Mouse (Mus musculus): Measurements from ENCODE around the gene Tcf7l2. TPM values are rescaled to one million over a fixed set of nuclear protein-coding genes. Genes with fewer than 3 reads are reported as not detected.

Gene Tcf7l2
- polyA plus RNA-seq, 1 experiment, result 5.4 TPM

DNA sequence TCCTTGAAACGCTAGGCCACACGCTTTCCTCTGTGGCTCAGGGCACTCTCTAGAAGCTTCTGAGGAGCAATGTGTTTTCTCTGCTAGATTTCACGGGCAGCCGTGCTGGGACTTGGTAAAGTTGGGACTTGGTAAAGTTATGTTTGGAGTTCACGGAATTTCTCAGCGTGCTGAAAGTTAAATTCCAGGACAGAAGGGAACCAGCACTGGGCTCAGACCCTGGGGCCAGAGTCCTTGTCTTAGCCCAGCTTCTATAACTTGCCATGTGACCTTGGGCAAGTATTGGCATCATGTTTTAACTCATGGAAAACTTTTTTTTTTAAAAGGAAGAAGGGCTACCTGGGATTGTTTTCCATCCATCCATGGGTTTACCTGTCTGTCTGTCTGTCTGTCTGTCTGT lies 104.6 kb downstream of the Tcf7l2 start:
- Histone ChIP-seq H3K36me3 (ENCODE audit: control insufficient read depth, insufficient read depth) (peaks cover 2% of the 10 kb centered on the region), H3K4me3 (no peak overlapping the region), H3ac (ENCODE audit: control insufficient read depth, insufficient read length) (no peak overlapping the region), H3K27me3 (ENCODE audit: control insufficient read depth, insufficient read depth, insufficient read length) (no peaks in the 10 kb centered on the region), H3K4me2 (ENCODE audit: low read depth) (no peak overlapping the region), H3K79me2 (ENCODE audit: control insufficient read depth, insufficient read depth) (peaks cover 5% of the 10 kb centered on the region)
- no peak for TF ChIP-seq TCF3 (IDR thresholded peaks at IDR 0.05; ENCODE audit: insufficient read length, low read depth)
- no peak for TF ChIP-seq E2F4 (IDR thresholded peaks at IDR 0.05; ENCODE audit: insufficient read depth)
- no peak for TF ChIP-seq MYOG (IDR thresholded peaks at IDR 0.05; ENCODE audit: control insufficient read depth in 1 of 3, insufficient read depth in 1 of 3, insufficient read length in 2 of 3, low read depth in 2 of 3)
- TF ChIP-seq MYOD1 (IDR thresholded peaks at IDR 0.05; ENCODE audit: control insufficient read depth in 1 of 3, insufficient read length in 2 of 3, low read depth in 2 of 3), result no peak
- no peak for TF ChIP-seq SRF (IDR thresholded peaks at IDR 0.05; ENCODE audit: control insufficient read depth, insufficient read length, low read depth)
- TF ChIP-seq POLR2AphosphoS2 (IDR thresholded peaks at IDR 0.05; ENCODE audit: insufficient read length, low read depth), result no peak
- no peak for TF ChIP-seq CEBPB (IDR thresholded peaks at IDR 0.05; ENCODE audit: insufficient read depth, poor library complexity, severe bottlenecking)
- no peak for TF ChIP-seq REST (IDR thresholded peaks at IDR 0.05; ENCODE audit: insufficient read depth, insufficient read length)
- no peak for TF ChIP-seq POLR2A (IDR thresholded peaks at IDR 0.05; ENCODE audit: insufficient read length, low read depth)
- TF ChIP-seq TCF12 (IDR thresholded peaks at IDR 0.05; ENCODE audit: insufficient read depth, poor library complexity, severe bottlenecking), result no peak
- TF ChIP-seq USF1 (IDR thresholded peaks at IDR 0.05; ENCODE audit: low read depth), result no peak
- no peak for TF ChIP-seq MAX (IDR thresholded peaks at IDR 0.05; ENCODE audit: low read depth)

- Histone ChIP-seq H3K27me3 (ENCODE audit: control insufficient read depth, insufficient read depth, insufficient read length) (no peaks in the 10 kb centered on the region), H3ac (ENCODE audit: control insufficient read depth, insufficient read length) (no peak overlapping the region), H3K36me3 (ENCODE audit: control insufficient read depth, insufficient read depth) (peaks cover 3% of the 10 kb centered on the region), H3K4me2 (ENCODE audit: low read depth) (no peak overlapping the region), H3K79me2 (ENCODE audit: control insufficient read depth, insufficient read depth) (peaks cover 5% of the 10 kb centered on the region), H3K4me3 (no peak overlapping the region)
- TF ChIP-seq SRF (IDR thresholded peaks at IDR 0.05; ENCODE audit: control insufficient read depth, insufficient read length, low read depth) (no peak), E2F4 (IDR thresholded peaks at IDR 0.05; ENCODE audit: insufficient read depth) (no peak), TCF12 (IDR thresholded peaks at IDR 0.05; ENCODE audit: insufficient read depth, poor library complexity, severe bottlenecking) (no peak), POLR2A (IDR thresholded peaks at IDR 0.05; ENCODE audit: insufficient read length, low read depth) (no peak), MYOG (IDR thresholded peaks at IDR 0.05; ENCODE audit: control insufficient read depth in 1 of 3, insufficient read depth in 1 of 3, insufficient read length in 2 of 3, low read depth in 2 of 3) (no peak), MAX (IDR thresholded peaks at IDR 0.05; ENCODE audit: low read depth) (no peak), POLR2AphosphoS2 (IDR thresholded peaks at IDR 0.05; ENCODE audit: insufficient read length, low read depth) (no peak), TCF3 (IDR thresholded peaks at IDR 0.05; ENCODE audit: insufficient read length, low read depth) (no peak), CEBPB (IDR thresholded peaks at IDR 0.05; ENCODE audit: insufficient read depth, poor library complexity, severe bottlenecking) (no peak), MYOD1 (IDR thresholded peaks at IDR 0.05; ENCODE audit: control insufficient read depth in 1 of 3, insufficient read length in 2 of 3, low read depth in 2 of 3) (no peak), REST (IDR thresholded peaks at IDR 0.05; ENCODE audit: insufficient read depth, insufficient read length) (no peak), USF1 (IDR thresholded peaks at IDR 0.05; ENCODE audit: low read depth) (no peak)
Measured at GRCm38 (mm10) chr19:55847043-55847442, 105.4 kb downstream of the Tcf7l2 start.

GRCm38 (mm10) chr19:55850402-55851078 lies 108.9 kb downstream of the Tcf7l2 start:
- Histone ChIP-seq H3K4me3 (no peak overlapping the region), H3K4me2 (ENCODE audit: low read depth) (no peak overlapping the region), H3K79me2 (ENCODE audit: control insufficient read depth, insufficient read depth) (peaks cover 8% of the 10 kb centered on the region), H3K27me3 (ENCODE audit: control insufficient read depth, insufficient read depth, insufficient read length) (no peaks in the 10 kb centered on the region), H3K36me3 (ENCODE audit: control insufficient read depth, insufficient read depth) (peaks cover 3% of the 10 kb centered on the region), H3ac (ENCODE audit: control insufficient read depth, insufficient read length) (no peak overlapping the region)
- TF ChIP-seq MYOG (IDR thresholded peaks at IDR 0.05; ENCODE audit: control insufficient read depth in 1 of 3, insufficient read depth in 1 of 3, insufficient read length in 2 of 3, low read depth in 2 of 3) (peak; percentile 6 to 87 (median 17)), MYOD1 (IDR thresholded peaks at IDR 0.05; ENCODE audit: control insufficient read depth in 1 of 3, insufficient read length in 2 of 3, low read depth in 2 of 3) (peak in 1 of 3 experiments; percentile 64), USF1 (IDR thresholded peaks at IDR 0.05; ENCODE audit: low read depth) (no peak)

DNA sequence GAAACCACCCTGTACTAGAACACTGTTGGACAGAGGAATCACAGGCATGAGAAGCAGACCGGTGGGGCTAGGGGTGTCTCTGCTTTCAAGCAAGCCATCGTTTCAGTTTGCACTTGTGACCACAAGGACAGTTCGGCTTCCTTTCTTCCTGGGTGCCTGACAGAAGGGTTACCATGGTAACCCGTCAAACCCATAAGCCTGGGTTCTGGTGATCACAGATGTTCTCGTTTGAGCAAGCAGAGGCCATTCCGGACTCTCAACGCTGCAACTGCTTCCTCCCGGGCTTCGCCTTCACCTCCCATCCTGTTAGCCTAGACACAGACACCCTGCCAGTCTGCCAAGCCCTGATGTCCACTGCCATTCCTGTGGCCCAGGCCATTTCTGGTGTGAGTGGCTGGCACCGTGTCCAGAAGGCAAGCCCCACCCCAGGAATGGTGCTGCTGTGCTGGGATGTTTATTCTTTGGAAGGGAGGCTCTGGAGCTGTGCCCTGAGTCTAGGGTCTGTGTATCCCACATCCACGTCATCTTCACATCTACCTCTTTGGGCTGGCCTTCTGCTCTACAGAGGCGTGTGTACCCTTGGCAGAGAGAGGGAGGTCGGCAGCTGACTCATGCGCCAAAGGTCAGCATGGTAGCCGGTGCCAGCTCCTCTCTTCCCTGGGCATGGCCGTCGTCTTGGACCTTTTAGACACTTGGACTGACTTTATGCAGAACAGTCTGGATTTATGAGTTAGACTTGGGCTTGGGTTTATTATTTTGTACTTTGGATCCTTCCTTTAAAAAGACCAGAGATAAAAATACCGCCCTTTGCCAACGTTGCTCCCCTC lies 110.1 kb downstream of the Tcf7l2 start:
- Histone ChIP-seq H3K27me3 (ENCODE audit: control insufficient read depth, insufficient read depth, insufficient read length) (no peaks in the 10 kb centered on the region), H3ac (ENCODE audit: control insufficient read depth, insufficient read length) (no peak overlapping the region), H3K4me3 (no peak overlapping the region), H3K4me2 (ENCODE audit: low read depth) (no peak overlapping the region), H3K36me3 (ENCODE audit: control insufficient read depth, insufficient read depth) (peaks cover 3% of the 10 kb centered on the region), H3K79me2 (ENCODE audit: control insufficient read depth, insufficient read depth) (peaks cover 8% of the 10 kb centered on the region)
- no peak for TF ChIP-seq E2F4 (IDR thresholded peaks at IDR 0.05; ENCODE audit: insufficient read depth)
- no peak for TF ChIP-seq SRF (IDR thresholded peaks at IDR 0.05; ENCODE audit: control insufficient read depth, insufficient read length, low read depth)

- Histone ChIP-seq H3ac (ENCODE audit: control insufficient read depth, insufficient read length) (no peak overlapping the region), H3K36me3 (ENCODE audit: control insufficient read depth, insufficient read depth) (peaks cover 3% of the 10 kb centered on the region), H3K79me2 (ENCODE audit: control insufficient read depth, insufficient read depth) (peaks cover 8% of the 10 kb centered on the region), H3K27me3 (ENCODE audit: control insufficient read depth, insufficient read depth, insufficient read length) (no peaks in the 10 kb centered on the region), H3K4me3 (no peak overlapping the region), H3K4me2 (ENCODE audit: low read depth) (no peak overlapping the region)
- TF ChIP-seq SRF (IDR thresholded peaks at IDR 0.05; ENCODE audit: control insufficient read depth, insufficient read length, low read depth) (no peak), POLR2A (IDR thresholded peaks at IDR 0.05; ENCODE audit: insufficient read length, low read depth) (no peak), USF1 (IDR thresholded peaks at IDR 0.05; ENCODE audit: low read depth) (no peak), TCF12 (IDR thresholded peaks at IDR 0.05; ENCODE audit: insufficient read depth, poor library complexity, severe bottlenecking) (no peak), MYOD1 (IDR thresholded peaks at IDR 0.05; ENCODE audit: control insufficient read depth in 1 of 3, insufficient read length in 2 of 3, low read depth in 2 of 3) (no peak), POLR2AphosphoS2 (IDR thresholded peaks at IDR 0.05; ENCODE audit: insufficient read length, low read depth) (no peak), TCF3 (IDR thresholded peaks at IDR 0.05; ENCODE audit: insufficient read length, low read depth) (no peak), MAX (IDR thresholded peaks at IDR 0.05; ENCODE audit: low read depth) (no peak), E2F4 (IDR thresholded peaks at IDR 0.05; ENCODE audit: insufficient read depth) (no peak), REST (IDR thresholded peaks at IDR 0.05; ENCODE audit: insufficient read depth, insufficient read length) (no peak), CEBPB (IDR thresholded peaks at IDR 0.05; ENCODE audit: insufficient read depth, poor library complexity, severe bottlenecking) (no peak), MYOG (IDR thresholded peaks at IDR 0.05; ENCODE audit: control insufficient read depth in 1 of 3, insufficient read depth in 1 of 3, insufficient read length in 2 of 3, low read depth in 2 of 3) (no peak)
Measured at GRCm38 (mm10) chr19:55854389-55854788, 112.8 kb downstream of the Tcf7l2 start.
